Mouse (Mus musculus): ENCODE measurements around the gene Mrpl21. TPM values are rescaled to one million over a fixed set of nuclear protein-coding genes. Genes with fewer than 3 reads are reported as not detected.
A peak's percentile ranks its signal among the peaks of the same experiment; 100 is the strongest.

Gene Mrpl21
- 106 and 110 TPM in 2 replicates for polyA plus RNA-seq (2015; fragmentation: Nextera tagmentation; extraction: Ambion mirVana)

GRCm38 (mm10) chr19:3282572-3283467 is at the start of gene Mrpl21, which contains the start of gene Ighmbp2:
Gene Mrpl21 (plus strand): TSS chr19:3282901.
Gene Ighmbp2 (minus strand): TSS chr19:3283017.
- peaks cover 14% of the 10 kb centered on the region for H3K36me3 ChIP-seq (ENCODE audit: control insufficient read depth, insufficient read depth, low read length)
- peaks cover 10% of the 10 kb centered on the region for H3K4me1 ChIP-seq (replicated peaks; ENCODE audit: control insufficient read depth, insufficient read depth, low read length)
- under 1% methylated on average over 49 of the region's 49 CpGs for WGBS
- peak within 1 kb of the TSS; percentile 75 for H3K4me2 ChIP-seq (ENCODE audit: low read depth, low read length)
- H3K9me3 ChIP-seq (ENCODE audit: control insufficient read depth, low read length): no peaks in the 10 kb centered on the region
- H3K27me3 ChIP-seq (ENCODE audit: control insufficient read depth, insufficient read depth, low read depth, low read length): no peaks in the 10 kb centered on the region
- peak; percentile 95 for ATAC-seq (ENCODE audit: low read depth)
- H3K4me3 ChIP-seq (ENCODE audit: low read length): peak within 1 kb of the TSS; percentile 90
- peak within 1 kb of the TSS; percentile 92 for H3K9ac ChIP-seq (ENCODE audit: low read length)
- H3K27ac ChIP-seq (ENCODE audit: low read length): peak within 1 kb of the TSS; percentile 66

GRCm38 (mm10) chr19:3260016-3260415 is 22.7 kb upstream of the Mrpl21 start:
- peaks cover 20% of the 10 kb centered on the region for H3K36me3 ChIP-seq (ENCODE audit: control insufficient read depth, insufficient read depth, low read length)

GRCm38 (mm10) chr19:3260591-3260990 is 22.1 kb upstream of the Mrpl21 start:
- Histone ChIP-seq H3K27ac (ENCODE audit: low read length) (no peak overlapping the region), H3K36me3 (ENCODE audit: control insufficient read depth, insufficient read depth, low read length) (peaks cover 20% of the 10 kb centered on the region), H3K4me3 (ENCODE audit: low read length) (no peak overlapping the region), H3K4me1 (replicated peaks; ENCODE audit: control insufficient read depth, insufficient read depth, low read length) (no peaks in the 10 kb centered on the region), H3K9me3 (ENCODE audit: control insufficient read depth, low read length) (no peaks in the 10 kb centered on the region), H3K27me3 (ENCODE audit: control insufficient read depth, insufficient read depth, low read depth, low read length) (no peaks in the 10 kb centered on the region), H3K9ac (ENCODE audit: low read length) (no peak overlapping the region), H3K4me2 (ENCODE audit: low read depth, low read length) (no peak overlapping the region)
- ATAC-seq (ENCODE audit: low read depth): no peak
- WGBS: 83% methylated on average over 3 of the region's 3 CpGs

More at GRCm38 (mm10) chr19:3260016-3260415, 22.7 kb upstream of the Mrpl21 start:
- Histone ChIP-seq H3K4me1 (replicated peaks; ENCODE audit: control insufficient read depth, insufficient read depth, low read length) (no peaks in the 10 kb centered on the region), H3K9ac (ENCODE audit: low read length) (no peak overlapping the region), H3K27ac (ENCODE audit: low read length) (no peak overlapping the region), H3K4me3 (ENCODE audit: low read length) (no peak overlapping the region), H3K9me3 (ENCODE audit: control insufficient read depth, low read length) (no peaks in the 10 kb centered on the region), H3K27me3 (ENCODE audit: control insufficient read depth, insufficient read depth, low read depth, low read length) (no peaks in the 10 kb centered on the region), H3K4me2 (ENCODE audit: low read depth, low read length) (no peak overlapping the region)
- WGBS: 84% methylated on average over 8 of the region's 8 CpGs
- no peak for ATAC-seq (ENCODE audit: low read depth)

GRCm38 (mm10) chr19:3261336-3261735 is 21.4 kb upstream of the Mrpl21 start:
- no peak overlapping the region for H3K9ac ChIP-seq (ENCODE audit: low read length)
- WGBS: 87% methylated on average over 7 of the region's 7 CpGs
- H3K4me3 ChIP-seq (ENCODE audit: low read length): no peak overlapping the region
- no peak for ATAC-seq (ENCODE audit: low read depth)
- peaks cover 20% of the 10 kb centered on the region for H3K36me3 ChIP-seq (ENCODE audit: control insufficient read depth, insufficient read depth, low read length)
- H3K4me2 ChIP-seq (ENCODE audit: low read depth, low read length): no peak overlapping the region
- H3K27ac ChIP-seq (ENCODE audit: low read length): no peak overlapping the region
- H3K9me3 ChIP-seq (ENCODE audit: control insufficient read depth, low read length): no peaks in the 10 kb centered on the region
- no peaks in the 10 kb centered on the region for H3K4me1 ChIP-seq (replicated peaks; ENCODE audit: control insufficient read depth, insufficient read depth, low read length)
- no peaks in the 10 kb centered on the region for H3K27me3 ChIP-seq (ENCODE audit: control insufficient read depth, insufficient read depth, low read depth, low read length)

DNA sequence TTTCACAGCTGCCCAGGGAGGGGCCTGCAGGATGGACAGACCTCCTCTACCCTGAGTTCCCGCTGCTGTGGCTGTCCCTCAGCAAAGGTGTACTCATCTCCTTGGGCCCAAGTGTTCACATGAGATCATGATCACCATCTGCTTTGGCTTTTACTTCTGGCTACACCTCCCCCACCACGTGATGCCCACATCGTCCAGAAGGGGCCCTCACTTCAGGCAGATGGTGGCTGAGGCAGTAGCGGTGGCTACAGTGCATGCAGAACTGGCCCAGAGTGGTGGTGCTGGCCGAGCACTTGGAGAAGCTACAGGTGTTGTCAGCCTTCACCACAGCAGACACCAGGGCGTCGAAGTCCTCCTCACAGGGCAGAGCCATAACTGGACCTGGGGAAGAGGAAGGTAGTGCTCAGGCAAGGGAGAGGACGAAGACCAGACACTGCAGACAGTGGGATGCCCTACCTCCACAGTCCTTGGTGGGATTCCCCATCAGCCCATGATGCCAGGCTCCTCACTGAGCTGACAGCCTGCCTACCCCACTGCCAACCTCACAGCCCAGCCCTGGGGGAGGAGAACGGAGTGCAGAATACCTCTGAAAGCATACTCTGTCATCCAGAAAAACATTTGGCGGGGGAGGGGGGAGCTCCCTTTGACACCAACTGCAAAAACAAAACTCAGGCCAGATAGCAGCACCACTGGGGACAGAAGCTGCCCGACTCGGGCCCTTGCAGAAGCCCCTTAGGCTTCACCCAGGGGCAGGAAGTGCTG is 20.8 kb upstream of the Mrpl21 start:
- Histone ChIP-seq H3K4me3 (ENCODE audit: low read length) (no peak overlapping the region), H3K27ac (ENCODE audit: low read length) (no peak overlapping the region), H3K36me3 (ENCODE audit: control insufficient read depth, insufficient read depth, low read length) (peaks cover 23% of the 10 kb centered on the region), H3K4me2 (ENCODE audit: low read depth, low read length) (no peak overlapping the region), H3K9me3 (ENCODE audit: control insufficient read depth, low read length) (no peaks in the 10 kb centered on the region), H3K9ac (ENCODE audit: low read length) (no peak overlapping the region), H3K27me3 (ENCODE audit: control insufficient read depth, insufficient read depth, low read depth, low read length) (no peaks in the 10 kb centered on the region), H3K4me1 (replicated peaks; ENCODE audit: control insufficient read depth, insufficient read depth, low read length) (no peaks in the 10 kb centered on the region)
- 86% methylated on average over 12 of the region's 12 CpGs for WGBS
- no peak for ATAC-seq (ENCODE audit: low read depth)

DNA sequence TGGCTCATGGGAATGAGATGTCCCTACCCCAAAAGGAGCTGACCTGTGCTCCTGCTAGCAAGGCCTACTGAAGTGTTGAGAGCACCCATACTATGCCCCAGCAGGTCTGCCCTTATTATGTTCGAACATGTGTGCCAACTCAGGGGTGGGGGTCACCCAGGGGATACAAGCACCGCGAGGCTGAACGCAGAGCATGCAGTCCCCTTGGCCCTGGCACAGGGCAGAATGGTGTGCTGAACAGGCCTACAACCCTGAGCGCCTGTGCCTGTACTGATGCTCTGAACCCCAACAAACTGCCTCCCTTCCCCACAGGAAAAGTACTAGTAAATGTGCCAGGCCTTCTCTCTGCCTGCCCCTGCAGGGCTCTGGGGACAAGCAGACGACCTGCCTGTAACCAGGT is 18.4 kb upstream of the Mrpl21 start:
- H3K4me3 ChIP-seq (ENCODE audit: low read length): no peak overlapping the region
- H3K9ac ChIP-seq (ENCODE audit: low read length): no peak overlapping the region
- no peak overlapping the region for H3K27ac ChIP-seq (ENCODE audit: low read length)
- no peak for ATAC-seq (ENCODE audit: low read depth)
- H3K27me3 ChIP-seq (ENCODE audit: control insufficient read depth, insufficient read depth, low read depth, low read length): no peaks in the 10 kb centered on the region
- H3K9me3 ChIP-seq (ENCODE audit: control insufficient read depth, low read length): no peaks in the 10 kb centered on the region
- H3K4me2 ChIP-seq (ENCODE audit: low read depth, low read length): no peak overlapping the region
- H3K36me3 ChIP-seq (ENCODE audit: control insufficient read depth, insufficient read depth, low read length): peaks cover 34% of the 10 kb centered on the region
- WGBS: 93% methylated on average over 6 of the region's 6 CpGs
- no peaks in the 10 kb centered on the region for H3K4me1 ChIP-seq (replicated peaks; ENCODE audit: control insufficient read depth, insufficient read depth, low read length)

- H3K4me2 ChIP-seq (ENCODE audit: low read depth, low read length): no peak overlapping the region
- no peaks in the 10 kb centered on the region for H3K9me3 ChIP-seq (ENCODE audit: control insufficient read depth, low read length)
- no peak overlapping the region for H3K4me3 ChIP-seq (ENCODE audit: low read length)
- H3K36me3 ChIP-seq (ENCODE audit: control insufficient read depth, insufficient read depth, low read length): peaks cover 35% of the 10 kb centered on the region
- 90% methylated on average over 9 of the region's 9 CpGs for WGBS
- no peaks in the 10 kb centered on the region for H3K27me3 ChIP-seq (ENCODE audit: control insufficient read depth, insufficient read depth, low read depth, low read length)
- no peak overlapping the region for H3K27ac ChIP-seq (ENCODE audit: low read length)
- no peaks in the 10 kb centered on the region for H3K4me1 ChIP-seq (replicated peaks; ENCODE audit: control insufficient read depth, insufficient read depth, low read length)
- ATAC-seq (ENCODE audit: low read depth): no peak
- H3K9ac ChIP-seq (ENCODE audit: low read length): no peak overlapping the region
Measured at GRCm38 (mm10) chr19:3265180-3265579, 17.5 kb upstream of the Mrpl21 start.

DNA sequence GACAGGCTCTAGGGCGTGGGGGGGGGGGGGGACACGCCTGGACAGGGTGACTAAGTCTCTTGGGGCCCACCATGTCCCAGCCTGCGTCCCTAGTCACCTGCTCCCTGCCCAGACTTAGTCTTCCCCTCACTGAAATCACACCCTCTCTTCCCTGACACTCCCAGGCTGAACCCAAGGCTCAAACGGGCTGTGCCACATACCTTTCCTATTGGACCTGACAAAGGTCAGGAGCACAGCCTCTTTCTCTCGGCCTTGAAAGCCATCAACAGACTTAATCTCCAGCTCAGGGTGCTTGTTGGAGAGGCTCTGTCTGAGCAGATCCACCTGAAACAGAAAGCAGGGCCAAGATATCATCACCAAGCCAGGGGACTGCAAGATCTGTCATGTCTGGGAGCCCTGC is 16.6 kb upstream of the Mrpl21 start:
- WGBS: 76% methylated on average over 3 of the region's 5 CpGs
- no peak overlapping the region for H3K4me3 ChIP-seq (ENCODE audit: low read length)
- no peak overlapping the region for H3K4me2 ChIP-seq (ENCODE audit: low read depth, low read length)
- no peaks in the 10 kb centered on the region for H3K4me1 ChIP-seq (replicated peaks; ENCODE audit: control insufficient read depth, insufficient read depth, low read length)
- peaks cover 32% of the 10 kb centered on the region for H3K36me3 ChIP-seq (ENCODE audit: control insufficient read depth, insufficient read depth, low read length)
- no peak for ATAC-seq (ENCODE audit: low read depth)
- no peak overlapping the region for H3K27ac ChIP-seq (ENCODE audit: low read length)
- no peak overlapping the region for H3K9ac ChIP-seq (ENCODE audit: low read length)
- H3K27me3 ChIP-seq (ENCODE audit: control insufficient read depth, insufficient read depth, low read depth, low read length): no peaks in the 10 kb centered on the region
- H3K9me3 ChIP-seq (ENCODE audit: control insufficient read depth, low read length): no peaks in the 10 kb centered on the region

DNA sequence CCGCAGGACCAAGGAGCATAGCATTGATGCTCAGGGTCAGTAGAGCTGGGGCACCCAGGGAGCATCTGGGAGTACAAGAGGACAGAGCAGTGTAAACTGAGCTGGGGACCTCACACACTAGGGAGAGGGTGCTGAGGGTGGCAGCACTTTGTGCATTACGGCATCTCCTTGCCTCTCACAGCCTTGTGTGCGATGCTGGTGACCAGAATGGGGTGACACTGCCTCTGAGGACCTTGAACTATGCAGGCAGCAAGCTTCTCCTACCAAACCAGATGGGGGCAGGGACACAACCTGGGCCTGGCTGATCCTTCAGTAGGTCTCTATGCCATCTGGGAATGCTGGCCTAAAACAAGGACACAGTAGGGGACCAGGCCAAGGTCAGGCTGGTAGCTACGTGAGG is 16.0 kb upstream of the Mrpl21 start:
- ATAC-seq (ENCODE audit: low read depth): no peak
- H3K4me2 ChIP-seq (ENCODE audit: low read depth, low read length): no peak overlapping the region
- no peak overlapping the region for H3K27ac ChIP-seq (ENCODE audit: low read length)

More for the DNA sequence above, 16.0 kb upstream of the Mrpl21 start:
- Histone ChIP-seq H3K4me3 (ENCODE audit: low read length) (no peak overlapping the region), H3K9ac (ENCODE audit: low read length) (no peak overlapping the region), H3K9me3 (ENCODE audit: control insufficient read depth, low read length) (no peaks in the 10 kb centered on the region), H3K36me3 (ENCODE audit: control insufficient read depth, insufficient read depth, low read length) (peaks cover 29% of the 10 kb centered on the region), H3K27me3 (ENCODE audit: control insufficient read depth, insufficient read depth, low read depth, low read length) (no peaks in the 10 kb centered on the region), H3K4me1 (replicated peaks; ENCODE audit: control insufficient read depth, insufficient read depth, low read length) (no peaks in the 10 kb centered on the region)
- 91% methylated on average over 4 of the region's 4 CpGs for WGBS
